Mouse (Mus musculus) fat pad, adult 2 months (tissue): ENCODE data around the gene Aipl1.

Experiments used
- DNase-seq: peaks from one replicate; pipeline ENCODE4 v3.0.0-alpha.2; 2011; ENCODE audit warnings: low read depth, low spot score; ENCODE audit errors: extremely low read depth

Gene Aipl1

DNA sequence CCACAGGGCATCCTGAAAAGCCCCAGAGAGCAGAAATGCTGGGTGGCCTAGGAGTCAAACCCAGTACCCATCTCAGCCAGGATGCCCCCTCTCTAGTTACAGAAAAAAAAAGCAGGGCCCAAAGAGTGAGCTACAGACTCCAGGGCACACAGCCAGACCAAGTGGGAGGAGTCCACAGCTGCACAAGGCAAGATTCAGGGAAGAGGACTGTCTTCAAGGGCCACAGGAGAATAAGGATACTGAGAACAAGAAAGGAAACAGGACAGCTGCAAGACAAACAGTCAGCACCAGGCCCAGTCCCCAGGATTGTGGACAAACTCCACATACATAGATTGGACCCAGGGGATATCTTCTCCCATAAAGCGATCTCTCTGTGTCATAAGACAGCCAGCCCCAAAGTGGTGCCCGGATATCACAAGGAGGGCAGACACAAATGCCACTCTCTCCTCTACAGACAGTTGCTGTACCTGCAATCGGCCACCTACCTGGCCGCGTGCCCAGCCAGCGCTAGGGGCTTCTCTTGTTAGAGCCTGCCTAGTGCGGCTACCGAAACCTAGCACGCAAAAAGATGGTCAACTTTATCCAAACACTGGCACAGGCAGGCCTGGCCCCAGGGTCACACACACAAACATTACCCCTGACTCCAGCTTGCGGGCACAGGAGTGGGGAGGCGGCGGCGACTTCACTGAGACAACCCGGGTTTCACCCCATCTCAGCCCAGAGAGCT is 13.0 kb upstream of the Aipl1 start:
- no peak for DNase-seq

DNA sequence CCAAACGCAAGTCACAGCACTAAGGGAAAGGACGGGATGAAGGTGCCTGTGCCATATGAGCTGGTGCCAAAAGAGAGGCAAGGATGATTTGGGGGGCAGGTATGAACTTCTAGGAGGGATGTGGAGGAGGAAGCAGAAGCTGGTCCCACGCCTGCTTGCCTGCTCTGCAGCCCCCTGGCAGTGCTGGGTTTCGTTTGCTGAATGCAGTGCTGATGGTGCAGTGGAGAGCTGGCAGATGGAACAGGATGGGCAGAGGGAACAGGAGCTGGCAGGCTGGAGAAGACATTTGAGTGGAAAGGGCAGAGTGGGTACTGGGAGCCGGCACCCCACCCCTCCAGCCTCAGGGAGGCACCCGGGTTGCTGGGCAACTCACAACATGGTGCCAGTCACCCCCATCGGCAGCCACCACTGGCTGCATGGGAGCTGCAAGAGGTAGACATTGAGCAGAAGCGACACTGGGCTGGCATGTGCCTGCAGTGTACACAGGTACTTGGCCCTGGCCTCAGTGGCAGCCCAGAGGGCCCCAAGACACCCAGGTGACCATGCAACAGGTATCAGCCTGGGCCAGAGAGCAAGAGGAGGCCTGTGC is 12.0 kb upstream of the Aipl1 start:
- no peak for DNase-seq

GRCm38 (mm10) chr11:72048730-72049129 is 11.4 kb upstream of the Aipl1 start:
- DNase-seq = no peak

GRCm38 (mm10) chr11:72044231-72044630 is 6.9 kb upstream of the Aipl1 start:
- no peak for DNase-seq

GRCm38 (mm10) chr11:72042631-72043030 is 5.3 kb upstream of the Aipl1 start:
- no peak for DNase-seq

DNA sequence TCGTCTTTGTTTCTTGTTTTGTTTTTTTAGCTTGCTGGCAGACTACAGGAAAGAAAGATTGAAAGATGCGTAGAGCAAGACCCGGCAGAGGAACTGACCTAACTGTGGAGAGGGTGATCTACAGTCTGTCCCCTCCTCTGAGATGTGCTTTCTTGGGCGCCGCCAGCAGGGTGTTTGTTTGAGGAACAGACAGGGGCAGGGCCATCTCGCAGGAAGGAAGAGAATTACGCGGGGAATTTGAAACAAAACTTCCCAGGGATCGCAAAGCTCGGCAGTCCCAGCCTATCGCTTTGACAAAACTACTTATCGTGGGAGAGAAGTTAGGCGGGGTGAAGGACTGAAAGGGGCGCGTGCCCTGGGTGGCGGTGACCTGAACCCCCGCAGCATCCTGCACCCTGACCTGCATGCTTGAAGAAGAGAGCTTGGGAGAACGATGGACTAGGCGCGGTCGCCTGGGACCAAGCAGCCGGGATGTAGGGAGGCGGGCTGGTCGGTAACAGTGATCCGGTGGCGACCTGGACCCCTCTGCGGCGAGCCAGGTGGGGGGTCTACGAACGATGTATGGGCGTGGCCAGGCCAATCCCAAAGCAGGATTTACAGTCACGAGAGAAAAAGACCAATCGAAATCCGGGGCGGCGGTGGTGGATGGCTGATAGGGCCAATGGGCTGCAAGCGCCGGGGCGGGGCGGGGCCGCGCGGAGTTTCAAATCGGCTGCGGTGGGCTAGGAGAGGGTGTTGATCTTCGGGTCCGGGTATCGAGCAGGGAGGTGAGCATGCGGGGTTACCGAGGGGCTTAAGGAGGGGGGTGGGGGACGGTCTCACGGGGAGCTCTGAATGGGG is 4.7 kb upstream of the Aipl1 start, which contains the start of gene Pimreg:
Gene Pimreg, plus strand, starts transcription at position 265 of the 840 bp plus-strand sequence.
- DNase-seq = no peak

GRCm38 (mm10) chr11:72041290-72041767 is 4.0 kb upstream of the Aipl1 start:
- no peak for DNase-seq

GRCm38 (mm10) chr11:72039599-72040386 is 2.5 kb upstream of the Aipl1 start:
- no peak for DNase-seq

DNA sequence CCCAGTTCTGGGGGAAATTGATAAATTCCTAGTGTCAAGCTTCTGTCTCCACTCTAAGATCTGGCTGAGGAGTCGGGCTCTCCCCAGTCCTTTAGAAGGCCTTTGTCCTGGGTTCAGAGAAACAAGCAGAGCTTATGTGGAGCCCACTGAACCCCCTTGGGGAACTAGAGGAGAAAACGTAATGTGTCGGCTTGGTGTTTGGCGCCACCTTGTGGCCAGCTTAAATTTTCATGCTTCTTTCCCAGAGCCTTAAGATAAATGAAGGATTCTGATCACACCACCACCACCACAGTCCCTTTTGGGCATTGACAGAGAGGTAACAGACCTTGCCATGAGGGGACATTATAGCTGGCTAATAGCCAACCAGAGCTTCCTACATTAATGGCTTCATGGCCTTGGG is 687 bp upstream of the Aipl1 start:
- DNase-seq = no peak

- no peak for DNase-seq
These were observed 4.7 kb downstream of the Aipl1 start for GRCm38 (mm10) chr11:72032589-72032988.

DNA sequence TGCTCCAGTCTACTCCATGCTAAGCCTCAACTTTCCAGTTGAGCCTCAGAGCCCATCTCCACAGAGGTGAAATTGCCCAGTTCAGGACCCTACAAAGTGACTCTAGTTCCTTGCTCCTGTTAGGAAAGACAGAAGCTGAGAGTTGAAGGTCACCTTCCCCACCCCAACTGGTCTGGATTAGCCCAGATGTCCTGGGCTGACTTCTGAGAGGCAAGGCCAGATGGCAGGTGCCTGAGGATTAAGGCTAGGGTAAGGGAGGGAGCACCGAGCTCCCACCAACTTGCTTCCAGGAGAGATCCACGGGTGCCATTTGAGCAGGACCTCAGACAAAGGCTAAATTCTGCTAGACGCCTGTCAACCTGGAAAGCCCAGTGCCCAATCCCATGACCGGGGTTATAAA is 5.2 kb downstream of the Aipl1 start:
- no peak for DNase-seq

DNA sequence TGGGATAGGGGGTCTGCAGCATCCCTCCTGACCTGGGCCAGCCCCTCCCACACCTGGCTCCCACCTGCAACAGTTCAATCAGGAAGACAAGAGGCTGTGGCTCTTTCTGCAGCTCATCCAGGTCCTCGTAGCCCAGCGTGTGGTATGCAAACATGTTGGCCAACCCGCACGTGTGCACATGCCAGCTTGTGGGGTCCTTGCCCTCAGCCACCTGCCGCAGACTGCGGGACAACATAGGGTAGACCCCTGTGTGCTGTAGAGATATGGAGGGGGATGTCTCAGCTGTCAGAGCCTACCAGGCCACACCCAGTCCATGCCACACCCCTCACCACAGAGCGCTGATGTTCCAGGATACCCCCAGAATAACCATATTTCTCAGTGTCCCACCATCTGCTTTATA is 6.0 kb downstream of the Aipl1 start:
- no peak for DNase-seq

DNA sequence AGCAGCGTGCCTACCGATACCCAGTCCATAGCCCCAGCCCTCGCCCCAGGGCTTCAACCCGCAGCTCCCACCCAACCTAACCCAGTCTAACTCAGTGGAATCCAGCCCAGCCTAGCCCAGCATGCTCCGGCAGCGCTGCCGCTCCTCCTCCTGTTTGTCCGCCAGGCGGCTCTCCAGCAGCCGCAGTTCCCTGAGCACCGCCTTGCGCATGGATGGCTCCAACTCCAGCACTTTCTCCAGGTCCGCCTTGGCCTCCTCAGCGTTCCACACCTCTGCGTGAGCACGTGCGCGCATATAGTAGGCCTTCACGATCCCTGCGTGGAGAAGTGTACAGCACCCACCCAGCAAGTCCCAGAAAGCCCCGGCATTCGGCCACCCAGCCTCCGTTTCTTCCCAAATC is 8.2 kb downstream of the Aipl1 start:
- DNase-seq = no peak

DNA sequence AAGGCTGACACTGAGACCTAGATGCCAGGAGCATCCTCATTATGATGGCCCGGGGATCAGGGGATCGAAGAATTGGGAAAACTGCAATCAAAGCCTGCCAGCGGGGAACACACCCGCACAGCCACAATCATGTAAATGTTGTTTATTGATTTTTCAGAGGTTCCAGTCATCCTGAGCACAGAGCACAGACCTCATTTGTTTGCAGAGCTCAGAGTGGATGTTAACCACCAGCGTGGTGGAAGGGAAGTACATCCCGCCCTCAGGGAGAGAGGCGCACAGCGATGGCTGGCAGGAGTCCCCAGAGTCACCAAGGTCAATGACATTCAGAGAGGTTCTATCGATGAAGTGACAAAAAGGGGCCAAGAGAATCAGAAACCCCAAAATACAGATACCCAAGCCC is 9.5 kb downstream of the Aipl1 start:
- no peak for DNase-seq

- DNase-seq = no peak
These were observed 10.8 kb downstream of the Aipl1 start for GRCm38 (mm10) chr11:72026516-72026915.

- DNase-seq = no peak
These were observed 11.5 kb downstream of the Aipl1 start for GRCm38 (mm10) chr11:72025843-72026242.

DNA sequence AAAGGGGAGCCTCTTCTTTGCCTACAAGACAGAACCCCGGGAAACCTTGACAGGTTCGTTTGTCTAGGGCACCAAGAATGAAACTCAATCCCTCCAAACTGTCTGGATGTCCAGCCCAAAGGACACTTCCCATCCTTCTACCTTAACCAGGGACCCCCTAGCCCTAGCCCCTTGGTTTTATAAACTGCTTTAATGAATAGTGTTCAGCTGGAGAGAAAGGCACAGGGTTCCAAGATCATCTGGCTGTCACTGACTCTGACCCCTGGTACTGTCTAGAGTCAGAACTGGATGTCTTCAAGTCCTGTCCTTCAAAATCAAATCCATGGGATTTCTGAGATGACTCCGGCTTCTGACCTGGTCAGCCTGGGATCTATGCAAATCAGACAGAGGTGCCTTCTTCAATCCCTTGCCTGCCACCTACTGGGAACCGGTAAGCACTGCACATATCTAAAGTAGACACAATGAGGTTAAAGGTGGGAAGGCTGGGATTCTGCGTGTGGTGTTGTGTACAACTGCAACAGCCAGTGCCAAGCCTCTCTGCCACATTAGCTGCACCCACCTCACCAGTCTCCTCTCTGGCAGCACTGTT is 13.0 kb downstream of the Aipl1 start:
- no peak for DNase-seq

- no peak for DNase-seq
These were observed 13.7 kb downstream of the Aipl1 start for GRCm38 (mm10) chr11:72023581-72023980.

DNA sequence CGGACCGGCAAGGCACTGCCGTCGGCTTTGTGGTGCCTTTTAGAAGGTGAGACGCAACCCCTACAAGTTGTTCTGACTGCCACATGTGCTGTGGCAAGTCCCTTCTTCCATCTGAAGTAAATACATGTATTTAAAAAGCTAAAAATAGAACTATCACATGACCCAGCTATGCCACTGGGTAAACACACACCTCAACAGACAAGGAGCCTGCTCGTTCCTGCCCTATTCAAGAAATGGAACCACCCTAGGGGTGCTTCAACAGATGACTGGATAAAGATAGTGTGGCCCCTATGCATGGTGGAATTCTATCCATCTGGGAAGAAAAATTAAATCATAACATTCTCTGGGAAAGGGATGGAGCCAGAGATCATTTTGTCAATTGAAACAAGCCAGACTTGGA is 14.5 kb downstream of the Aipl1 start:
- no peak for DNase-seq

DNA sequence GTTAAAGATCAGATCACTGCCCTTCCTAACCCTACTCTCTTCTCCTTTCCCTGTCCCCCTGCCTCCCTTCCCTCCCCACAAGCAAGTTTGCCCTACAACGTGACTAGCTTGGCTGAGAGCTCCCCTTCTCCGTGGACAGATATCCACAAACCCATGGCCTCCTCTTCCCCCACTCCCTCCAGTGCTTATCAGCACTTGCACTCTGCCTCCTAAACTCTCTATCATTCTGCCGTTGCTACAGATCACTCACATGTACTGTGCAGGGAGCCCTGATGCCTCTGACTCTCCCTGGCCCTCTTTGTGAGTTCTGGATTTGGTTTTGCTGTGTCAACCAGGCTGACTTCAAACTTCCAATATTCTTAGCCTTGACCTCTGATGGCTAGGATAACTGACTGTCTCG is 16.3 kb downstream of the Aipl1 start:
- no peak for DNase-seq

DNA sequence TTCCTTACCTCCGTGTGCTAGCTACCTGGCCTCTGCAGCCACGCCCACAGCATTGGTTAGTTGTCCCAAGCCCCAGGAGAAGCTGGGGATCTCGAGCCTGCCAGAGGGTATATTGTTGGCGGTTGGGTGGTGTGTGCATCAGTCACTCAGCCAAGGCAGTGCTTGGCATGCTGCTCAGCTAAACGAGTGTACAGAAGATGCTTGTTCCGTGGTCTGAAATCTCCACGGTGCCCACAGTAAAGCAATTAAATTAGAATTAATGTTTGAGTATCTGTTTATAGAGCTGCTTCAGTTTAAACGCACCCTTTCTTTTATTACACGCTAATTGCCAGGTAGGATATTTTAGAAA is 20.1 kb downstream of the Aipl1 start:
- no peak for DNase-seq
